Mouse (Mus musculus): ENCODE measurements around the gene Lpp. TPM values are rescaled to one million over a fixed set of nuclear protein-coding genes. Genes with fewer than 3 reads are reported as not detected.

Lpp gene
- total and polyA plus RNA-seq, 3 experiments, result not detected

GRCm38 (mm10) chr16:24901139-24901859, 508.0 kb downstream of the Lpp start:
- no peak overlapping the region for H3K9ac ChIP-seq (ENCODE audit: control insufficient read depth, low read depth, low read length, poor library complexity, severe bottlenecking)
- no peak overlapping the region for H3K27ac ChIP-seq (ENCODE audit: control insufficient read depth, low read depth, low read length)
- H3K4me3 ChIP-seq (ENCODE audit: control insufficient read depth in 1 of 2, insufficient read depth in 1 of 2, low read depth in 2 of 2, low read length in 2 of 2), result no peak overlapping the region
- no peaks in the 10 kb centered on the region for H3K79me2 ChIP-seq (ENCODE audit: control insufficient read depth, insufficient read depth, low read length, poor library complexity)
- no peak for DNase-seq (ENCODE audit: low read depth, low spot score)
- H3K27me3 ChIP-seq (ENCODE audit: control insufficient read depth in 1 of 2, insufficient read depth in 2 of 2, low read length in 2 of 2), result no peaks in the 10 kb centered on the region
- no peaks in the 10 kb centered on the region for H3K36me3 ChIP-seq (ENCODE audit: control insufficient read depth in 1 of 2, insufficient read depth in 2 of 2, low read length in 2 of 2)
- H3K4me1 ChIP-seq (ENCODE audit: control insufficient read depth in 1 of 2, insufficient read depth in 2 of 2, low read length in 2 of 2), result no peaks in the 10 kb centered on the region
- H3K9me3 ChIP-seq (replicated peaks; ENCODE audit: insufficient read depth, low read length), result no peaks in the 10 kb centered on the region
- TF ChIP-seq E2F4 (IDR thresholded peaks at IDR 0.05; ENCODE audit: borderline replicate concordance, low read depth, low read length), result no peak

GRCm38 (mm10) chr16:24902111-24902510, 508.8 kb downstream of the Lpp start:
- Histone ChIP-seq H3K4me3 (ENCODE audit: control insufficient read depth in 1 of 2, insufficient read depth in 1 of 2, low read depth in 2 of 2, low read length in 2 of 2) (no peak overlapping the region), H3K36me3 (ENCODE audit: control insufficient read depth in 1 of 2, insufficient read depth in 2 of 2, low read length in 2 of 2) (no peaks in the 10 kb centered on the region), H3K9me3 (replicated peaks; ENCODE audit: insufficient read depth, low read length) (no peaks in the 10 kb centered on the region), H3K27me3 (ENCODE audit: control insufficient read depth in 1 of 2, insufficient read depth in 2 of 2, low read length in 2 of 2) (no peaks in the 10 kb centered on the region), H3K27ac (ENCODE audit: control insufficient read depth, low read depth, low read length) (no peak overlapping the region), H3K9ac (ENCODE audit: control insufficient read depth, low read depth, low read length, poor library complexity, severe bottlenecking) (no peak overlapping the region), H3K4me1 (ENCODE audit: control insufficient read depth in 1 of 2, insufficient read depth in 2 of 2, low read length in 2 of 2) (no peaks in the 10 kb centered on the region), H3K79me2 (ENCODE audit: control insufficient read depth, insufficient read depth, low read length, poor library complexity) (no peaks in the 10 kb centered on the region)
- no peak for DNase-seq (ENCODE audit: low read depth, low spot score)
- TF ChIP-seq TAL1 (IDR thresholded peaks at IDR 0.05; ENCODE audit: low read length), result no peak
- TF ChIP-seq CHD2 (IDR thresholded peaks at IDR 0.05; ENCODE audit: low read length), result no peak
- no peak for TF ChIP-seq SMC3 (IDR thresholded peaks at IDR 0.05; ENCODE audit: low read depth, low read length)
- no peak for TF ChIP-seq POLR2A (IDR thresholded peaks at IDR 0.05; ENCODE audit: control insufficient read depth in 1 of 2, insufficient read depth in 1 of 2, low read depth in 1 of 2, low read length in 2 of 2, poor library complexity in 1 of 2)
- TF ChIP-seq MYB (IDR thresholded peaks at IDR 0.05; ENCODE audit: low read depth, low read length), result no peak
- no peak for TF ChIP-seq UBTF (IDR thresholded peaks at IDR 0.05; ENCODE audit: borderline replicate concordance, insufficient read depth, low read depth, low read length)
- TF ChIP-seq HCFC1 (IDR thresholded peaks at IDR 0.05; ENCODE audit: low read depth, low read length), result no peak
- TF ChIP-seq TBP (IDR thresholded peaks at IDR 0.05; ENCODE audit: low read depth, low read length), result no peak
- TF ChIP-seq USF2 (IDR thresholded peaks at IDR 0.05; ENCODE audit: borderline replicate concordance in 1 of 2, insufficient read depth in 1 of 2, low read depth in 1 of 2, low read length in 2 of 2), result no peak
- no peak for TF ChIP-seq KAT2A (conservative IDR thresholded peaks at IDR 0.05; ENCODE audit: low read depth, low read length)
- TF ChIP-seq ZNF384 (IDR thresholded peaks at IDR 0.05; ENCODE audit: low read depth, low read length), result no peak
- no peak for TF ChIP-seq MEF2A (IDR thresholded peaks at IDR 0.05; ENCODE audit: extremely low read depth, insufficient replicate concordance, low read depth, low read length, poor library complexity, severe bottlenecking)
- no peak for TF ChIP-seq GATA1 (IDR thresholded peaks at IDR 0.05; ENCODE audit: low read depth, low read length)
- no peak for TF ChIP-seq E2F4 (IDR thresholded peaks at IDR 0.05; ENCODE audit: borderline replicate concordance, low read depth, low read length)
- no peak for TF ChIP-seq ZMIZ1 (IDR thresholded peaks at IDR 0.05; ENCODE audit: low read depth, low read length)
- no peak for TF ChIP-seq SIN3A (IDR thresholded peaks at IDR 0.05; ENCODE audit: low read length)
- no peak for TF ChIP-seq POLR2AphosphoS5 (IDR thresholded peaks at IDR 0.05; ENCODE audit: borderline replicate concordance, low read depth, low read length)
- TF ChIP-seq EP300 (IDR thresholded peaks at IDR 0.05; ENCODE audit: low read depth in 1 of 2, low read length in 2 of 2), result no peak
